Mouse (Mus musculus) lung, postnatal 0 days (tissue): ENCODE measurements around the gene Olfr1039.

ENCODE experiments used
- CTCF ChIP-seq: IDR thresholded peaks from 2 replicates; pipeline ENCODE4 v1.5.1; 2016; ENCODE audit warnings: antibody characterized with exemption, mild to moderate bottlenecking
- EP300 ChIP-seq: IDR thresholded peaks from 2 replicates; pipeline ENCODE4 v1.6.1; 2016; ENCODE audit warnings: antibody characterized with exemption, mild to moderate bottlenecking, control low read depth

GRCm38 (mm10) chr2:86087285-86087684, 48.4 kb downstream of the Olfr1039 start, which contains the start of gene Olfr1037:
- TF ChIP-seq CTCF (no peak), EP300 (no peak)
